Mouse (Mus musculus): Measurements from ENCODE around the gene Ttc27. TPM values are rescaled to one million over a fixed set of nuclear protein-coding genes. Genes with fewer than 3 reads are reported as not detected.
A peak's percentile ranks its signal among the peaks of the same experiment; 100 is the strongest.

Gene Ttc27
- polyA plus RNA-seq, 1 experiment from 2014 or later: 18.5 TPM

- H3K4me2 ChIP-seq (ENCODE audit: low read depth, low read length): peak overlapping the region; percentile 80
- peak overlapping the region; percentile 80 for H3K4me3 ChIP-seq (ENCODE audit: low read depth, low read length)
- ATAC-seq (ENCODE audit: low read depth): peak; percentile 5
- no peak overlapping the region for H3K27ac ChIP-seq (ENCODE audit: low read depth, low read length)
- peaks cover 8% of the 10 kb centered on the region; the same call in 1 of the 2 replicates for H3K4me1 ChIP-seq (ENCODE audit: control insufficient read depth, insufficient read depth, low read length)
- H3K9ac ChIP-seq (replicated peaks; ENCODE audit: low read depth, low read length): no peak overlapping the region; the same call in 1 of the 2 replicates
- no peaks in the 10 kb centered on the region for H3K36me3 ChIP-seq (ENCODE audit: control insufficient read depth, insufficient read depth, low read length)
- H3K9me3 ChIP-seq (ENCODE audit: control insufficient read depth, low read length): no peaks in the 10 kb centered on the region
- 8% methylated on average over 14 of the region's 14 CpGs for WGBS
- no peaks in the 10 kb centered on the region for H3K27me3 ChIP-seq (ENCODE audit: control insufficient read depth, insufficient read depth, low read length)
Observed at GRCm38 (mm10) chr17:74717091-74717617, 378 bp upstream of the Ttc27 start.

DNA sequence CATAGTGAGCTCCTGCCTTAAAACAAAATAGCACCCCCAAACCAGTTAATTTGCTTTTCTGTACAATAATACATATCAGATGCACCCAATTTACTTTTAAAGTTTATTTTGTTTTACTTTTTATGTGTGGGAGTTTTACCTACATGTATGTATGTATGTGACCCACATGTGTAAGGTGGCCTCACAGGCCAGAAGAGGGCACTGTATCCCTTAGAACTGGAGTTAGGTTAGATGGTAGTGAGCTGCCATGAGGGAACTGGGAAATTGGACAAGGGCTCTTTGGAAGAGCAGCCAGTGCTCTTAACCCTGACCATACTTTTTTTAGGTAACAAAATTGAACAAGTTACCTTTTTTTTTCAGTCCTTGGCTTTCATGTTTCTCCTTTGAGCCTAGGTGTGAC lies 15.3 kb downstream of the Ttc27 start:
- Histone ChIP-seq H3K4me3 (ENCODE audit: low read depth, low read length) (no peak overlapping the region), H3K4me2 (ENCODE audit: low read depth, low read length) (no peak overlapping the region), H3K27me3 (ENCODE audit: control insufficient read depth, insufficient read depth, low read length) (no peaks in the 10 kb centered on the region), H3K36me3 (ENCODE audit: control insufficient read depth, insufficient read depth, low read length) (no peaks in the 10 kb centered on the region), H3K9me3 (ENCODE audit: control insufficient read depth, low read length) (no peaks in the 10 kb centered on the region), H3K9ac (replicated peaks; ENCODE audit: low read depth, low read length) (no peak overlapping the region), H3K4me1 (ENCODE audit: control insufficient read depth, insufficient read depth, low read length) (no peaks in the 10 kb centered on the region), H3K27ac (ENCODE audit: low read depth, low read length) (no peak overlapping the region)
- ATAC-seq (ENCODE audit: low read depth): no peak

GRCm38 (mm10) chr17:74735392-74735791 lies 17.9 kb downstream of the Ttc27 start:
- no peak overlapping the region for H3K4me2 ChIP-seq (ENCODE audit: low read depth, low read length)
- H3K9me3 ChIP-seq (ENCODE audit: control insufficient read depth, low read length): no peaks in the 10 kb centered on the region
- no peak overlapping the region for H3K27ac ChIP-seq (ENCODE audit: low read depth, low read length)
- WGBS: 93% methylated on average over 11 of the region's 11 CpGs
- H3K9ac ChIP-seq (replicated peaks; ENCODE audit: low read depth, low read length): no peak overlapping the region
- no peak for ATAC-seq (ENCODE audit: low read depth)
- no peak overlapping the region for H3K4me3 ChIP-seq (ENCODE audit: low read depth, low read length)
- H3K36me3 ChIP-seq (ENCODE audit: control insufficient read depth, insufficient read depth, low read length): no peaks in the 10 kb centered on the region
- H3K4me1 ChIP-seq (ENCODE audit: control insufficient read depth, insufficient read depth, low read length): no peaks in the 10 kb centered on the region
- H3K27me3 ChIP-seq (ENCODE audit: control insufficient read depth, insufficient read depth, low read length): no peaks in the 10 kb centered on the region

DNA sequence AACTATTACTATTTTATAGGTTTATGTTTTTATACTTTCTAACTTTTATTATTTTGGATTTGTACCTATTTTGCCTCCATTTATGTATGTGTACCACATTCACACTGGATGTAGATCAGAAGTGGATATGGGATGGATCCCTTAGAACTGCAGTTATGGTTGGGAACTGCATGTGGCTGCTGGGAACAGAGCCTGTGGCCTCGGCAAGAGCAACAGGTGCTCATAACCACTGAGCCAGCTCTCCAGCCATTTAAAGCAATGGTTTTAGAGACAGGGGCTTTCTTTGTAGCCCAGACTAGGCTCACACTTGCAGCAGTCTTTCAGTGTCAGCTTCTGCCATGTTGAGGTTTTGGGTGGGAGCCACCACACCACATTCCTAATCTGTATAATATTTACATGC lies 32.1 kb downstream of the Ttc27 start:
- 75% methylated on average over 1 of the region's 1 CpGs for WGBS
- H3K9ac ChIP-seq (replicated peaks; ENCODE audit: low read depth, low read length): no peak overlapping the region
- H3K27ac ChIP-seq (ENCODE audit: low read depth, low read length): no peak overlapping the region
- H3K4me1 ChIP-seq (ENCODE audit: control insufficient read depth, insufficient read depth, low read length): no peaks in the 10 kb centered on the region
- no peak for ATAC-seq (ENCODE audit: low read depth)
- H3K4me3 ChIP-seq (ENCODE audit: low read depth, low read length): no peak overlapping the region
- no peaks in the 10 kb centered on the region for H3K27me3 ChIP-seq (ENCODE audit: control insufficient read depth, insufficient read depth, low read length)
- no peaks in the 10 kb centered on the region for H3K9me3 ChIP-seq (ENCODE audit: control insufficient read depth, low read length)
- 0 out of 2 replicates have a peak, but pooled peaks cover 5% of the 10 kb centered on the region for H3K36me3 ChIP-seq (ENCODE audit: control insufficient read depth, insufficient read depth, low read length)
- H3K4me2 ChIP-seq (ENCODE audit: low read depth, low read length): no peak overlapping the region

DNA sequence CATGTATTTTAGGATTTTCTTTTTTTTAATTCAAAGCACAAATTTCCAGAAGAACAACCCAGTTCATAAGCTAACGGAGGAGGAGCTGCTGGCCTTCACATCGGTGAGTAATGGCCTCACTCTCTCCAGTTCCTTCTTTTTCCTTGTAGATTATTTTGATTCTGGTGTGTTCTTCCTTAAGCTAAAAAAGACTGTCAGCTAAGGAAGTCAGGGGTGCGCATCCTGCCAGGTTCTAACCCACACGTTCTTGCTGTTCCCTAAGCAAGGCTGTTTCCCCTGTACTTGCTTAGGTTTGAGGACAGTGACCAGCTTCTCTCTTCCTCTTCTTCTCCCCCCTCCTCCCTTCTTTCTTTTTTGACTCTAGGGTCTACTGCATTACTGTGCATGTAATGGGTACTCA lies 33.5 kb downstream of the Ttc27 start:
- 89% methylated on average over 4 of the region's 4 CpGs for WGBS
- H3K4me3 ChIP-seq (ENCODE audit: low read depth, low read length): no peak overlapping the region
- no peaks in the 10 kb centered on the region for H3K27me3 ChIP-seq (ENCODE audit: control insufficient read depth, insufficient read depth, low read length)
- no peaks in the 10 kb centered on the region for H3K9me3 ChIP-seq (ENCODE audit: control insufficient read depth, low read length)
- 0 out of 2 replicates have a peak, but pooled peaks cover 5% of the 10 kb centered on the region for H3K36me3 ChIP-seq (ENCODE audit: control insufficient read depth, insufficient read depth, low read length)
- H3K4me2 ChIP-seq (ENCODE audit: low read depth, low read length): no peak overlapping the region
- H3K9ac ChIP-seq (replicated peaks; ENCODE audit: low read depth, low read length): no peak overlapping the region
- H3K4me1 ChIP-seq (ENCODE audit: control insufficient read depth, insufficient read depth, low read length): no peaks in the 10 kb centered on the region
- ATAC-seq (ENCODE audit: low read depth): no peak
- H3K27ac ChIP-seq (ENCODE audit: low read depth, low read length): no peak overlapping the region

DNA sequence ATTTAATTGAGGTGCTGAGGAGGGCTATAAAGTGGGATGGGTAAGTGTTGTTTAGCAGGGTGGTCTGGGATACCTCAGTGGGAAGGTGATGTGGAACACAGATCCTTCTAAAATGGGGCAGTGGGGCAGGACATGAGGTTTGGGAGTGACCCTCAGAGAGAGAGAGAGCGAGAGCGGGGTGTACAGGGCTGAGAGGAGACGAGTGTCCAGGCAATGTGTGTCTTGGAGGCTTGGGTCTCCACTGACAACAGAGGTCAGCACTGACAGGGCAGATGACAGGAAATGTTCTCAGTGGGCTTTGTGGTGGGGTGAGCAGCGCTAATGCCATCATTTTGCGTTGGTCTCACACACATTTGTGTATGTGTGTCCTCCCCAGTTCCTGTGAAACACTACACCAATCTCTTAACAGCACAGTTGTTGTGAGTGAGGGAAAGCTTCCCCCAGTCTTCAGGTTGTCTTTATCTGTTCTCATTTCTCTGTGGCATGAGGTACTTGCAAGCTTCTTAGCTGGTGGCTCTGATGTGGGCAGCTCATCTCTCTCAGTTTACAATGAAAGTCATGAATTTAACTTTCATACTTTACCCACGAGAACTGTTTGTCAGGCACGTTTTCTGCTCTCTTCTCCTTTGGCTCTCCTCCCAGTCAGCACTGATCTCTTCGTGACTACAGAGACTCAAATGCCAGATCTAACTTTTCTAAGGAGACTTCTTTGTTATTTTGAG lies 35.5 kb downstream of the Ttc27 start:
- Histone ChIP-seq H3K27me3 (ENCODE audit: control insufficient read depth, insufficient read depth, low read length) (no peaks in the 10 kb centered on the region), H3K9me3 (ENCODE audit: control insufficient read depth, low read length) (no peaks in the 10 kb centered on the region)
- WGBS: 80% methylated on average over 8 of the region's 8 CpGs

DNA sequence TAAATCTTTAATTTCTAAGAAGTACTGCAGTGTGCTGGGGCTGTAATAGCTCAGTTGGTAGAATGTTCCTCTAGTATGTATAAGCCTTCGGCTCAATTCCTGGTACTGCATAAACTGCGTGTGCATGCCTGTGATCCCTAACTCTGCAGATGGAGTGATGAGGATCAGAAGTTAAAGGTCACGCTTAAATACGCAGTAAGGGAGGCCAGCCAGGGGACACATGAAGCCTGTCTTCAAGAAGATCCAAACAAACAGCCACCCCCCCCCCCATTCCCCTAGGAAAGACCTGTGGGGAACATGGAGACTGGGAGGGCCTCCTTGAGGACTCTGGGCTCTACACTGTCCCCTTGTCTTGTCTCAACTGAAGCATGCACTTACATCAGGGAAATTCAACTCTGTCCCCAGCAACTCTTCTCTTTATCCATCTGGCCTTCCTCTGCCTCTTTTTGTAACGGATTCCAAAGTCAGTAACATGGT lies 36.1 kb downstream of the Ttc27 start:
- H3K4me2 ChIP-seq (ENCODE audit: low read depth, low read length): no peak overlapping the region
- H3K27me3 ChIP-seq (ENCODE audit: control insufficient read depth, insufficient read depth, low read length): no peaks in the 10 kb centered on the region
- H3K27ac ChIP-seq (ENCODE audit: low read depth, low read length): no peak overlapping the region
- ATAC-seq (ENCODE audit: low read depth): no peak
- H3K9me3 ChIP-seq (ENCODE audit: control insufficient read depth, low read length): no peaks in the 10 kb centered on the region
- no peak overlapping the region for H3K4me3 ChIP-seq (ENCODE audit: low read depth, low read length)
- 86% methylated on average over 5 of the region's 5 CpGs for WGBS
- no peak overlapping the region for H3K9ac ChIP-seq (replicated peaks; ENCODE audit: low read depth, low read length)
- H3K36me3 ChIP-seq (ENCODE audit: control insufficient read depth, insufficient read depth, low read length): no peaks in the 10 kb centered on the region
- H3K4me1 ChIP-seq (ENCODE audit: control insufficient read depth, insufficient read depth, low read length): no peaks in the 10 kb centered on the region

More for the DNA sequence above, 35.5 kb downstream of the Ttc27 start:
- Histone ChIP-seq H3K4me2 (ENCODE audit: low read depth, low read length) (no peak overlapping the region), H3K4me1 (ENCODE audit: control insufficient read depth, insufficient read depth, low read length) (no peaks in the 10 kb centered on the region), H3K4me3 (ENCODE audit: low read depth, low read length) (no peak overlapping the region), H3K9ac (replicated peaks; ENCODE audit: low read depth, low read length) (no peak overlapping the region), H3K27ac (ENCODE audit: low read depth, low read length) (no peak overlapping the region), H3K36me3 (ENCODE audit: control insufficient read depth, insufficient read depth, low read length) (no peaks in the 10 kb centered on the region)
- no peak for ATAC-seq (ENCODE audit: low read depth)

- ATAC-seq (ENCODE audit: low read depth): no peak
- Histone ChIP-seq H3K4me1 (ENCODE audit: control insufficient read depth, insufficient read depth, low read length) (no peaks in the 10 kb centered on the region), H3K36me3 (ENCODE audit: control insufficient read depth, insufficient read depth, low read length) (no peaks in the 10 kb centered on the region), H3K27ac (ENCODE audit: low read depth, low read length) (no peak overlapping the region), H3K27me3 (ENCODE audit: control insufficient read depth, insufficient read depth, low read length) (no peaks in the 10 kb centered on the region), H3K9me3 (ENCODE audit: control insufficient read depth, low read length) (no peaks in the 10 kb centered on the region), H3K9ac (replicated peaks; ENCODE audit: low read depth, low read length) (no peak overlapping the region), H3K4me2 (ENCODE audit: low read depth, low read length) (no peak overlapping the region), H3K4me3 (ENCODE audit: low read depth, low read length) (no peak overlapping the region)
- WGBS: 95% methylated on average over 11 of the region's 11 CpGs
Observed at GRCm38 (mm10) chr17:74754369-74755118, 37.0 kb downstream of the Ttc27 start.

DNA sequence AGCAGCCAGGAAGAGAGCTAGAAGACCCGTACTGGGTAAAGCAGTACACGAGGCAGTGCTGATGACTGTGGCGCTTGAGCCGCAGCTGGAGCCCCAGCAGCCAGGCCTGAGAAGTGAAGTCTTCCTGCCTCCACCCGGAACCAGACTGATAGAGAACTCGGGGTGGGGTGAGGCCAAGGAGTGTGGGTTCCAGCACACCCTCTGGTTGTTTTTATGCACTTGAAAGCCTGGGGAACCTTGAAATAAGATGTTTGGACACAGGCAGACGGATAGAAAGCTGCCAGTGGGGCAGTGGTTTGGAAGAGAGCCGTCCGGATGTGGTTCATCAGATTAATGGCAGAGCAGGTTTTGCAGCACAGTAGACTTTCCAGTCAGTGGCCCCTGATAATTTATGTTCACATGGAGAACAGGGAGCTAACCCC lies 51.9 kb downstream of the Ttc27 start:
- no peak overlapping the region for H3K4me3 ChIP-seq (ENCODE audit: low read depth, low read length)
- H3K9me3 ChIP-seq (ENCODE audit: control insufficient read depth, low read length): no peaks in the 10 kb centered on the region
- no peak overlapping the region for H3K4me2 ChIP-seq (ENCODE audit: low read depth, low read length)
- no peak overlapping the region for H3K9ac ChIP-seq (replicated peaks; ENCODE audit: low read depth, low read length)
- no peaks in the 10 kb centered on the region for H3K4me1 ChIP-seq (ENCODE audit: control insufficient read depth, insufficient read depth, low read length)
- H3K27me3 ChIP-seq (ENCODE audit: control insufficient read depth, insufficient read depth, low read length): no peaks in the 10 kb centered on the region
- ATAC-seq (ENCODE audit: low read depth): no peak
- no peak overlapping the region for H3K27ac ChIP-seq (ENCODE audit: low read depth, low read length)
- H3K36me3 ChIP-seq (ENCODE audit: control insufficient read depth, insufficient read depth, low read length): no peaks in the 10 kb centered on the region
- WGBS: 71% methylated on average over 9 of the region's 9 CpGs
